Mouse (Mus musculus): Measurements from ENCODE around the gene Fgd5.

- TF ChIP-seq CTCF (IDR thresholded peaks at IDR 0.05; ENCODE audit: extremely low read depth, insufficient read length, insufficient replicate concordance, low read depth, low read length) (no peak), POLR2A (IDR thresholded peaks at IDR 0.05; ENCODE audit: low read depth, low read length) (no peak)
Observed at GRCm38 (mm10) chr6:91993795-91994505, 15.3 kb downstream of the Fgd5 start.
